Mouse (Mus musculus): ENCODE results near the gene Xpa. TPM values are rescaled to one million over a fixed set of nuclear protein-coding genes. Genes with fewer than 3 reads are reported as not detected.

Gene Xpa
- polyA plus RNA-seq, 1 experiment from 2014 or later = 20.6 TPM

GRCm38 (mm10) chr4:46182181-46182580 is 13.9 kb downstream of the Xpa start:
- H3K4me3 ChIP-seq (ENCODE audit: low read depth, low read length) = no peak overlapping the region
- ATAC-seq (ENCODE audit: insufficient read depth) = no peak
- DNase-seq = no peak
- no peaks in the 10 kb centered on the region for H3K27me3 ChIP-seq (ENCODE audit: insufficient read depth, low read length)
- WGBS = 82% methylated on average over 7 of the region's 7 CpGs
- no peaks in the 10 kb centered on the region for H3K9me3 ChIP-seq (ENCODE audit: low read depth, low read length)
- H3K27ac ChIP-seq (ENCODE audit: low read depth) = no peak overlapping the region
- H3K9ac ChIP-seq = no peak overlapping the region
- no peak for TF ChIP-seq CTCF (IDR thresholded peaks at IDR 0.05; ENCODE audit: low read depth)
- H3K36me3 ChIP-seq (ENCODE audit: insufficient read depth) = peaks cover 70% of the 10 kb centered on the region
- no peak overlapping the region for H3K4me2 ChIP-seq
- no peaks in the 10 kb centered on the region for H3K4me1 ChIP-seq (ENCODE audit: insufficient read depth)

GRCm38 (mm10) chr4:46181168-46181567 is 14.9 kb downstream of the Xpa start:
- H3K4me3 ChIP-seq (ENCODE audit: low read depth, low read length) = no peak overlapping the region
- H3K4me1 ChIP-seq (ENCODE audit: insufficient read depth) = no peaks in the 10 kb centered on the region
- 65% methylated on average over 6 of the region's 6 CpGs for WGBS
- H3K4me2 ChIP-seq = no peak overlapping the region
- ATAC-seq (ENCODE audit: insufficient read depth) = no peak
- H3K27me3 ChIP-seq (ENCODE audit: insufficient read depth, low read length) = no peaks in the 10 kb centered on the region
- no peak for TF ChIP-seq CTCF (IDR thresholded peaks at IDR 0.05; ENCODE audit: low read depth)
- no peak overlapping the region for H3K9ac ChIP-seq
- no peak for DNase-seq
- peaks cover 79% of the 10 kb centered on the region for H3K36me3 ChIP-seq (ENCODE audit: insufficient read depth)
- H3K9me3 ChIP-seq (ENCODE audit: low read depth, low read length) = no peaks in the 10 kb centered on the region
- no peak overlapping the region for H3K27ac ChIP-seq (ENCODE audit: low read depth)

- no peak overlapping the region for H3K4me2 ChIP-seq
- H3K4me3 ChIP-seq (ENCODE audit: low read depth, low read length) = no peak overlapping the region
- no peaks in the 10 kb centered on the region for H3K9me3 ChIP-seq (ENCODE audit: low read depth, low read length)
- no peaks in the 10 kb centered on the region for H3K4me1 ChIP-seq (ENCODE audit: insufficient read depth)
- 87% methylated on average over 7 of the region's 7 CpGs for WGBS
- ATAC-seq (ENCODE audit: insufficient read depth) = no peak
- H3K27me3 ChIP-seq (ENCODE audit: insufficient read depth, low read length) = no peaks in the 10 kb centered on the region
- H3K27ac ChIP-seq (ENCODE audit: low read depth) = no peak overlapping the region
- H3K36me3 ChIP-seq (ENCODE audit: insufficient read depth) = peaks cover 82% of the 10 kb centered on the region
- H3K9ac ChIP-seq = no peak overlapping the region
- no peak for TF ChIP-seq CTCF (IDR thresholded peaks at IDR 0.05; ENCODE audit: low read depth)
- no peak for DNase-seq
These were observed 18.6 kb downstream of the Xpa start for GRCm38 (mm10) chr4:46177496-46177895.

- peaks cover 82% of the 10 kb centered on the region for H3K36me3 ChIP-seq (ENCODE audit: insufficient read depth)
- no peak overlapping the region for H3K9ac ChIP-seq
- no peak overlapping the region for H3K27ac ChIP-seq (ENCODE audit: low read depth)
- WGBS = 80% methylated on average over 5 of the region's 5 CpGs
- H3K4me3 ChIP-seq (ENCODE audit: low read depth, low read length) = no peak overlapping the region
- no peak overlapping the region for H3K4me2 ChIP-seq
- DNase-seq (no peak), ATAC-seq (ENCODE audit: insufficient read depth) (no peak)
- H3K9me3 ChIP-seq (ENCODE audit: low read depth, low read length) = no peaks in the 10 kb centered on the region
- no peaks in the 10 kb centered on the region for H3K27me3 ChIP-seq (ENCODE audit: insufficient read depth, low read length)
- H3K4me1 ChIP-seq (ENCODE audit: insufficient read depth) = no peaks in the 10 kb centered on the region
- TF ChIP-seq CTCF (IDR thresholded peaks at IDR 0.05; ENCODE audit: low read depth) = no peak
These were observed 19.1 kb downstream of the Xpa start for GRCm38 (mm10) chr4:46177018-46177417.

- Histone ChIP-seq H3K9me3 (ENCODE audit: low read depth, low read length) (no peaks in the 10 kb centered on the region), H3K4me1 (ENCODE audit: insufficient read depth) (no peaks in the 10 kb centered on the region), H3K27me3 (ENCODE audit: insufficient read depth, low read length) (no peaks in the 10 kb centered on the region), H3K27ac (ENCODE audit: low read depth) (no peak overlapping the region), H3K4me2 (no peak overlapping the region), H3K4me3 (ENCODE audit: low read depth, low read length) (no peak overlapping the region), H3K9ac (no peak overlapping the region), H3K36me3 (ENCODE audit: insufficient read depth) (peaks cover 82% of the 10 kb centered on the region)
- ATAC-seq (ENCODE audit: insufficient read depth) (no peak), DNase-seq (no peak)
- WGBS = 73% methylated on average over 4 of the region's 4 CpGs
- TF ChIP-seq CTCF (IDR thresholded peaks at IDR 0.05; ENCODE audit: low read depth) = peak; percentile 27; the same call in 1 of the 2 replicates
These were observed 19.8 kb downstream of the Xpa start for GRCm38 (mm10) chr4:46176313-46176712.

- Histone ChIP-seq H3K4me2 (no peak overlapping the region), H3K27ac (ENCODE audit: low read depth) (no peak overlapping the region), H3K4me3 (ENCODE audit: low read depth, low read length) (no peak overlapping the region), H3K9me3 (ENCODE audit: low read depth, low read length) (no peaks in the 10 kb centered on the region), H3K36me3 (ENCODE audit: insufficient read depth) (peaks cover 94% of the 10 kb centered on the region), H3K4me1 (ENCODE audit: insufficient read depth) (no peaks in the 10 kb centered on the region), H3K9ac (no peak overlapping the region), H3K27me3 (ENCODE audit: insufficient read depth, low read length) (no peaks in the 10 kb centered on the region)
- 61% methylated on average over 7 of the region's 7 CpGs for WGBS
- no peak for ATAC-seq (ENCODE audit: insufficient read depth)
- DNase-seq = peak; percentile 12
- no peak for TF ChIP-seq CTCF (IDR thresholded peaks at IDR 0.05; ENCODE audit: low read depth)
These were observed 24.4 kb downstream of the Xpa start for GRCm38 (mm10) chr4:46171761-46172160.

GRCm38 (mm10) chr4:46165831-46166230 is 30.3 kb downstream of the Xpa start:
- no peak overlapping the region for H3K9ac ChIP-seq
- H3K36me3 ChIP-seq (ENCODE audit: insufficient read depth) = peaks cover 92% of the 10 kb centered on the region
- no peak for TF ChIP-seq CTCF (IDR thresholded peaks at IDR 0.05; ENCODE audit: low read depth)
- no peaks in the 10 kb centered on the region for H3K9me3 ChIP-seq (ENCODE audit: low read depth, low read length)
- no peak overlapping the region for H3K27ac ChIP-seq (ENCODE audit: low read depth)
- H3K4me2 ChIP-seq = no peak overlapping the region
- no peak for DNase-seq
- no peak overlapping the region for H3K4me3 ChIP-seq (ENCODE audit: low read depth, low read length)
- WGBS = 89% methylated on average over 5 of the region's 5 CpGs
- H3K27me3 ChIP-seq (ENCODE audit: insufficient read depth, low read length) = no peaks in the 10 kb centered on the region
- H3K4me1 ChIP-seq (ENCODE audit: insufficient read depth) = no peaks in the 10 kb centered on the region
- no peak for ATAC-seq (ENCODE audit: insufficient read depth)

GRCm38 (mm10) chr4:46164027-46164426 is 32.1 kb downstream of the Xpa start:
- ATAC-seq (ENCODE audit: insufficient read depth) (no peak), DNase-seq (no peak)
- Histone ChIP-seq H3K9me3 (ENCODE audit: low read depth, low read length) (no peaks in the 10 kb centered on the region), H3K27me3 (ENCODE audit: insufficient read depth, low read length) (no peaks in the 10 kb centered on the region), H3K36me3 (ENCODE audit: insufficient read depth) (peaks cover 90% of the 10 kb centered on the region), H3K4me2 (no peak overlapping the region), H3K4me3 (ENCODE audit: low read depth, low read length) (no peak overlapping the region), H3K9ac (no peak overlapping the region), H3K4me1 (ENCODE audit: insufficient read depth) (no peaks in the 10 kb centered on the region), H3K27ac (ENCODE audit: low read depth) (no peak overlapping the region)
- WGBS = 67% methylated on average over 2 of the region's 2 CpGs
- TF ChIP-seq CTCF (IDR thresholded peaks at IDR 0.05; ENCODE audit: low read depth) = no peak
